Mouse (Mus musculus) bone marrow macrophage, adult 2 months (primary cell): ENCODE results near the gene Ccl11.

ENCODE experiments used
- CTCF ChIP-seq: IDR thresholded peaks from 2 replicates; pipeline ENCODE4 v1.5.1; 2012; ENCODE audit warnings: low read depth, mild to moderate bottlenecking, low read length, moderate library complexity
- POLR2A ChIP-seq: IDR thresholded peaks from 2 replicates; pipeline ENCODE4 v1.6.1; 2012; ENCODE audit warnings: mild to moderate bottlenecking, low read depth, low read length, borderline replicate concordance

- TF ChIP-seq CTCF, result no peak
- no peak for TF ChIP-seq POLR2A
Measured at GRCm38 (mm10) chr11:82099511-82100323, 42.1 kb downstream of the Ccl11 start.
